Mouse (Mus musculus) intestine, postnatal 0 days (tissue): Measurements from ENCODE around the gene Rnf150. TPM values are rescaled to one million over a fixed set of nuclear protein-coding genes. Genes with fewer than 3 reads are reported as not detected.

Source experiments
- ATAC-seq: fragments of 200-750 bp; cut with Nextera tagmentation; 2 replicates; pipeline ENCODE4 v1.8.0; 2017; ENCODE audit warnings: mild to moderate bottlenecking, moderate TSS enrichment, moderate library complexity
- H3K27ac ChIP-seq: fragments of 300-500 bp; sonication (generic); 2 replicates; pipeline ENCODE4 v1.5.1; 2014; ENCODE audit warnings: mild to moderate bottlenecking, low read depth, low read length, moderate library complexity
- H3K27me3 ChIP-seq: fragments of 300-500 bp; sonication (generic); replicated peaks from 2 replicates; pipeline ENCODE4 v1.6.1; 2014; ENCODE audit warnings: low read length, mixed read lengths; ENCODE audit not compliant: control insufficient read depth, insufficient read depth
- H3K36me3 ChIP-seq: fragments of 300-500 bp; sonication (generic); 2 replicates; pipeline ENCODE4 v1.6.1; 2014; ENCODE audit warnings: mild to moderate bottlenecking, moderate library complexity; ENCODE audit not compliant: control insufficient read depth, insufficient read depth
- H3K4me1 ChIP-seq: fragments of 300-500 bp; sonication (generic); replicated peaks from 2 replicates; pipeline ENCODE4 v1.6.1; 2014; ENCODE audit warnings: antibody characterized with exemption, low read length, mixed read lengths; ENCODE audit not compliant: control insufficient read depth, insufficient read depth
- H3K4me2 ChIP-seq: fragments of 300-500 bp; sonication (generic); replicated peaks from 2 replicates; pipeline ENCODE4 v1.6.1; 2014; ENCODE audit warnings: low read depth, mild to moderate bottlenecking, moderate library complexity
- H3K4me3 ChIP-seq: fragments of 300-500 bp; sonication (generic); 2 replicates; pipeline ENCODE4 v1.5.1; 2014; ENCODE audit warnings: low read depth, low read length
- H3K9ac ChIP-seq: fragments of 300-500 bp; sonication (generic); 2 replicates; pipeline ENCODE4 v1.6.1; 2014; ENCODE audit warnings: mild to moderate bottlenecking, low read depth, low read length
- H3K9me3 ChIP-seq: fragments of 300-500 bp; sonication (generic); 2 replicates; pipeline ENCODE4 v1.6.1; 2016; ENCODE audit warnings: mixed run types; ENCODE audit not compliant: control insufficient read depth
- CTCF ChIP-seq: sonication (generic); IDR thresholded peaks from 2 replicates; pipeline ENCODE4 v1.5.1; 2016; ENCODE audit warnings: low read depth, mild to moderate bottlenecking, control low read depth, antibody characterized with exemption, moderate library complexity
- WGBS: fragments of 180-500 bp; shearing (Covaris S2); extraction: QIAGEN DNeasy Blood & Tissue Kit; methylation state at CpG from one replicate; pipeline ENCODE4 v1.1.7; 2014; 5-methylcytosine and 5-hydroxymethylcytosine counted together
- polyA plus RNA-seq: library from polyadenylated mRNA; unstranded; fragments of >200 nt; fragmentation: Nextera tagmentation; extraction: Ambion mirVana; gene quantifications from 2 replicates; pipeline ENCODE4 v1.2.1, GENCODE M21; 2015

The Rnf150 gene
- polyA plus RNA-seq, 1 experiment from 2014 or later, result 0.53 TPM

GRCm38 (mm10) chr8:82897628-82898458, 34.7 kb downstream of the Rnf150 start:
- H3K9ac ChIP-seq, result no peak overlapping the region
- no peaks in the 10 kb centered on the region for H3K27me3 ChIP-seq
- H3K36me3 ChIP-seq, result no peaks in the 10 kb centered on the region
- H3K4me1 ChIP-seq, result no peaks in the 10 kb centered on the region
- WGBS, result 84% methylated on average over 3 of the region's 3 CpGs
- no peak overlapping the region for H3K4me2 ChIP-seq
- H3K4me3 ChIP-seq, result no peak overlapping the region
- no peak for ATAC-seq
- no peak for TF ChIP-seq CTCF
- H3K9me3 ChIP-seq, result no peaks in the 10 kb centered on the region
- no peak overlapping the region for H3K27ac ChIP-seq

- H3K4me2 ChIP-seq, result no peak overlapping the region
- no peak for ATAC-seq
- H3K36me3 ChIP-seq, result no peaks in the 10 kb centered on the region
- H3K9me3 ChIP-seq, result no peaks in the 10 kb centered on the region
- H3K4me3 ChIP-seq, result no peak overlapping the region
- no peak overlapping the region for H3K9ac ChIP-seq
- H3K27ac ChIP-seq, result no peak overlapping the region
- 66% methylated on average over 8 of the region's 8 CpGs for WGBS
- no peaks in the 10 kb centered on the region for H3K4me1 ChIP-seq
- no peak for TF ChIP-seq CTCF
- H3K27me3 ChIP-seq, result no peaks in the 10 kb centered on the region
Observed at GRCm38 (mm10) chr8:82898459-82898841, 35.3 kb downstream of the Rnf150 start.

GRCm38 (mm10) chr8:82900958-82901357, 37.8 kb downstream of the Rnf150 start:
- no peak for ATAC-seq
- no peak overlapping the region for H3K4me3 ChIP-seq
- H3K9me3 ChIP-seq, result no peaks in the 10 kb centered on the region
- H3K27ac ChIP-seq, result no peak overlapping the region
- no peak overlapping the region for H3K9ac ChIP-seq
- H3K27me3 ChIP-seq, result no peaks in the 10 kb centered on the region
- H3K4me2 ChIP-seq, result no peak overlapping the region
- H3K4me1 ChIP-seq, result no peaks in the 10 kb centered on the region
- WGBS, result 87% methylated on average over 4 of the region's 4 CpGs
- no peak for TF ChIP-seq CTCF
- no peaks in the 10 kb centered on the region for H3K36me3 ChIP-seq

- Histone ChIP-seq H3K9me3 (no peaks in the 10 kb centered on the region), H3K4me3 (no peak overlapping the region), H3K4me2 (no peak overlapping the region), H3K27ac (no peak overlapping the region), H3K27me3 (no peaks in the 10 kb centered on the region), H3K9ac (no peak overlapping the region), H3K4me1 (no peaks in the 10 kb centered on the region), H3K36me3 (no peaks in the 10 kb centered on the region)
- WGBS, result 93% methylated on average over 12 of the region's 12 CpGs
- no peak for ATAC-seq
- TF ChIP-seq CTCF, result no peak
Observed at GRCm38 (mm10) chr8:82901549-82902138, 38.5 kb downstream of the Rnf150 start.

- no peaks in the 10 kb centered on the region for H3K27me3 ChIP-seq
Observed at GRCm38 (mm10) chr8:82903497-82903896, 40.3 kb downstream of the Rnf150 start.

GRCm38 (mm10) chr8:82907271-82907670, 44.1 kb downstream of the Rnf150 start:
- H3K36me3 ChIP-seq, result no peaks in the 10 kb centered on the region
- no peaks in the 10 kb centered on the region for H3K4me1 ChIP-seq
- no peak overlapping the region for H3K27ac ChIP-seq
- H3K9me3 ChIP-seq, result no peaks in the 10 kb centered on the region
- H3K4me2 ChIP-seq, result no peak overlapping the region
- H3K27me3 ChIP-seq, result no peaks in the 10 kb centered on the region
- H3K4me3 ChIP-seq, result no peak overlapping the region
- no peak for ATAC-seq
- TF ChIP-seq CTCF, result no peak
- no peak overlapping the region for H3K9ac ChIP-seq
- WGBS, result 77% methylated on average over 3 of the region's 3 CpGs

More at GRCm38 (mm10) chr8:82903497-82903896, 40.3 kb downstream of the Rnf150 start:
- Histone ChIP-seq H3K4me3 (no peak overlapping the region), H3K4me2 (no peak overlapping the region), H3K36me3 (no peaks in the 10 kb centered on the region), H3K9ac (no peak overlapping the region), H3K4me1 (no peaks in the 10 kb centered on the region), H3K27ac (no peak overlapping the region), H3K9me3 (no peaks in the 10 kb centered on the region)
- ATAC-seq, result no peak
- WGBS, result 63% methylated on average over 3 of the region's 3 CpGs
- TF ChIP-seq CTCF, result no peak
